Mouse (Mus musculus): ENCODE data around the gene Ubtd1. TPM values are rescaled to one million over a fixed set of nuclear protein-coding genes. Genes with fewer than 3 reads are reported as not detected.
"Not testable (repeated sequence)": the region's sequence is repeated elsewhere in the genome, so short reads cannot be mapped to it uniquely, and the experiment has no call there.

Ubtd1 gene
- polyA plus RNA-seq, 1 experiment from 2014 or later = 9.5 TPM

- H3K4me3 ChIP-seq = no peak overlapping the region
- no peaks in the 10 kb centered on the region for H3K27me3 ChIP-seq (ENCODE audit: low read depth, poor library complexity, severe bottlenecking)
- no peak overlapping the region for H3K27ac ChIP-seq (replicated peaks)
- WGBS = 87% methylated on average over 5 of the region's 5 CpGs
- no peaks in the 10 kb centered on the region for H3K9me3 ChIP-seq (replicated peaks)
- peaks cover 5% of the 10 kb centered on the region; the same call in 1 of the 2 replicates for H3K4me1 ChIP-seq
- H3K36me3 ChIP-seq = peaks cover 32% of the 10 kb centered on the region
- no peak for DNase-seq (ENCODE audit: low spot score)
These were observed 98.4 kb downstream of the Ubtd1 start for GRCm38 (mm10) chr19:42079950-42080349.

- Histone ChIP-seq H3K4me1 (peaks cover 8% of the 10 kb centered on the region), H3K27ac (replicated peaks) (no peak overlapping the region), H3K27me3 (ENCODE audit: low read depth, poor library complexity, severe bottlenecking) (no peaks in the 10 kb centered on the region), H3K4me3 (no peak overlapping the region), H3K36me3 (peaks cover 27% of the 10 kb centered on the region), H3K9me3 (replicated peaks) (no peaks in the 10 kb centered on the region)
- 84% methylated on average over 11 of the region's 11 CpGs for WGBS
- DNase-seq (ENCODE audit: low spot score) = no peak
These were observed 98.9 kb downstream of the Ubtd1 start for GRCm38 (mm10) chr19:42080469-42080868.

GRCm38 (mm10) chr19:42081613-42082012 lies 100.0 kb downstream of the Ubtd1 start:
- DNase-seq (ENCODE audit: low spot score); H3K4me3 ChIP-seq; H3K9me3 ChIP-seq (replicated peaks); H3K27ac ChIP-seq (replicated peaks); H3K27me3 ChIP-seq (ENCODE audit: low read depth, poor library complexity, severe bottlenecking): not testable (repeated sequence)
- H3K4me1 ChIP-seq = peaks cover 18% of the 10 kb centered on the region
- H3K36me3 ChIP-seq = peaks cover 15% of the 10 kb centered on the region
- 93% methylated on average over 5 of the region's 5 CpGs for WGBS

Other genes with a start within 250 kb of the Ubtd1 start
- 12.8 and 13.4 TPM in 2 replicates for gene Slit1, start 238.1 kb upstream of the Ubtd1 start, polyA plus RNA-seq (2016; fragmentation: Nextera tagmentation; extraction: Ambion mirVana)
- 38.1 and 39.5 TPM in 2 replicates for gene Arhgap19, start 179.7 kb upstream of the Ubtd1 start, polyA plus RNA-seq (2016; fragmentation: Nextera tagmentation; extraction: Ambion mirVana)
- 10.3 and 11.9 TPM in 2 replicates for gene Frat1, start 151.8 kb upstream of the Ubtd1 start, polyA plus RNA-seq (2016; fragmentation: Nextera tagmentation; extraction: Ambion mirVana)
- 5.4 and 6.5 TPM in 2 replicates for gene Frat2, start 133.6 kb upstream of the Ubtd1 start, polyA plus RNA-seq (2016; fragmentation: Nextera tagmentation; extraction: Ambion mirVana)
- gene Rrp12, start 85.6 kb upstream of the Ubtd1 start, polyA plus RNA-seq (2016; fragmentation: Nextera tagmentation; extraction: Ambion mirVana) = 34.0 and 35.4 TPM in 2 replicates
- 924 and 1,153 TPM in 2 replicates for gene Pgam1, start 69.8 kb upstream of the Ubtd1 start, polyA plus RNA-seq (2016; fragmentation: Nextera tagmentation; extraction: Ambion mirVana)
- gene Exosc1, start 48.3 kb upstream of the Ubtd1 start, polyA plus RNA-seq (2016; fragmentation: Nextera tagmentation; extraction: Ambion mirVana) = 82.1 and 96.4 TPM in 2 replicates
- gene Zdhhc16, start 48.3 kb upstream of the Ubtd1 start, polyA plus RNA-seq (2016; fragmentation: Nextera tagmentation; extraction: Ambion mirVana) = 88.4 and 91.6 TPM in 2 replicates
- gene Mms19, start 606 bp upstream of the Ubtd1 start, polyA plus RNA-seq (2016; fragmentation: Nextera tagmentation; extraction: Ambion mirVana) = 34.8 and 39.4 TPM in 2 replicates
- 0.17 and 0.29 TPM in 2 replicates for gene Ankrd2, start 54.2 kb downstream of the Ubtd1 start, polyA plus RNA-seq (2016; fragmentation: Nextera tagmentation; extraction: Ambion mirVana)
- 1.1 and 1.8 TPM in 2 replicates for gene Hoga1, start 63.8 kb downstream of the Ubtd1 start, polyA plus RNA-seq (2016; fragmentation: Nextera tagmentation; extraction: Ambion mirVana)
- gene 4933411K16Rik, start 70.5 kb downstream of the Ubtd1 start, polyA plus RNA-seq (2016; fragmentation: Nextera tagmentation; extraction: Ambion mirVana) = 0.09 TPM in 1 of 2 replicates, not detected in the other
- 51.9 and 70.7 TPM in 2 replicates for gene Morn4, start 104.6 kb downstream of the Ubtd1 start, polyA plus RNA-seq (2016; fragmentation: Nextera tagmentation; extraction: Ambion mirVana)
- 23.3 and 26.7 TPM in 2 replicates for gene Pi4k2a, start 108.7 kb downstream of the Ubtd1 start, polyA plus RNA-seq (2016; fragmentation: Nextera tagmentation; extraction: Ambion mirVana)
- 15.7 and 17.7 TPM in 2 replicates for gene Avpi1, start 147.3 kb downstream of the Ubtd1 start, polyA plus RNA-seq (2016; fragmentation: Nextera tagmentation; extraction: Ambion mirVana)
- gene Marveld1, start 165.6 kb downstream of the Ubtd1 start, polyA plus RNA-seq (2016; fragmentation: Nextera tagmentation; extraction: Ambion mirVana) = 3.2 and 3.6 TPM in 2 replicates
- gene Zfyve27, start 182.2 kb downstream of the Ubtd1 start, polyA plus RNA-seq (2016; fragmentation: Nextera tagmentation; extraction: Ambion mirVana) = 29.4 and 36.4 TPM in 2 replicates
- 0.06 TPM in 2 replicates for gene Sfrp5, start 220.5 kb downstream of the Ubtd1 start, polyA plus RNA-seq (2016; fragmentation: Nextera tagmentation; extraction: Ambion mirVana)